Mouse (Mus musculus) ES-E14 (cell line): ENCODE results near the gene Kcnc1. TPM values are rescaled to one million over a fixed set of nuclear protein-coding genes. Genes with fewer than 3 reads are reported as not detected.

Source experiments
- DNase-seq: peaks from one replicate; pipeline ENCODE4 v3.0.0-alpha.2; 2013; ENCODE audit warnings: low read depth, low spot score
- H3K27ac ChIP-seq: 2 replicates; pipeline ENCODE4 v1.5.1; 2012; ENCODE audit warnings: low read depth, mild to moderate bottlenecking, low read length, moderate library complexity, mixed read lengths; ENCODE audit not compliant: poor library complexity, insufficient read depth, severe bottlenecking
- H3K36me3 ChIP-seq: 2 replicates; pipeline ENCODE4 v1.6.1; 2012; ENCODE audit warnings: mild to moderate bottlenecking, low read length, moderate library complexity, mixed read lengths; ENCODE audit not compliant: control insufficient read depth, poor library complexity, insufficient read depth, severe bottlenecking
- H3K4me1 ChIP-seq, 2 experiments: fragments of 150-350 bp in 1 of 2; sonication (generic) in 1 of 2; 2 replicates each; pipeline ENCODE4 v1.6.1; 2012; ENCODE audit warnings: low read length in 2 of 2, mild to moderate bottlenecking in 1 of 2, mixed read lengths in 1 of 2; ENCODE audit not compliant: control insufficient read depth in 2 of 2, insufficient read depth in 2 of 2, poor library complexity in 1 of 2
- H3K4me3 ChIP-seq, 2 experiments: fragments of 150-350 bp in 1 of 2; sonication (generic) in 1 of 2; 2 replicates each; pipeline ENCODE4 v1.5.1; 2012; ENCODE audit warnings: low read length in 2 of 2, low read depth in 1 of 2, mild to moderate bottlenecking in 1 of 2, mixed read lengths in 1 of 2; ENCODE audit not compliant: insufficient read depth in 1 of 2, poor library complexity in 1 of 2, severe bottlenecking in 1 of 2
- H3K9ac ChIP-seq: 2 replicates; pipeline ENCODE4 v1.6.1; 2012; ENCODE audit warnings: low read depth, mild to moderate bottlenecking, low read length, mixed read lengths; ENCODE audit not compliant: poor library complexity, insufficient read depth, severe bottlenecking
- H3K9me3 ChIP-seq: fragments of 150-350 bp; sonication (generic); 2 replicates; pipeline ENCODE4 v1.6.1; 2012; ENCODE audit warnings: low read depth, mild to moderate bottlenecking, low read length; ENCODE audit not compliant: control insufficient read depth, insufficient read depth
- CHD2 ChIP-seq: IDR thresholded peaks from 2 replicates; pipeline ENCODE4 v1.6.1; 2014; ENCODE audit warnings: mild to moderate bottlenecking, low read depth, low read length, inconsistent platforms
- HCFC1 ChIP-seq: IDR thresholded peaks from 2 replicates; pipeline ENCODE4 v1.6.1; 2012; ENCODE audit warnings: low read length, inconsistent platforms, borderline replicate concordance; ENCODE audit not compliant: insufficient read depth
- MAFK ChIP-seq: IDR thresholded peaks from 2 replicates; pipeline ENCODE4 v1.6.1; 2014; ENCODE audit warnings: mild to moderate bottlenecking, low read depth, low read length, inconsistent platforms; ENCODE audit not compliant: insufficient read depth
- ZC3H11A ChIP-seq: IDR thresholded peaks from 2 replicates; pipeline ENCODE4 v1.6.1; 2012; ENCODE audit warnings: low read depth, mild to moderate bottlenecking, inconsistent platforms, low read length, borderline replicate concordance
- ZNF384 ChIP-seq: IDR thresholded peaks from 2 replicates; pipeline ENCODE4 v1.6.1; 2012; ENCODE audit warnings: low read depth, low read length, inconsistent platforms
- in situ Hi-C, 2 experiments: fragments of 600-800 bp; cut with MboI; formaldehyde crosslinking; loops; one replicate each; pipeline ENCODE4 v1.15.1; 2025; ENCODE audit warnings: low sequenced_read_pairs in 2 of 2, inconsistent platforms in 1 of 2; ENCODE audit not compliant: unreplicated experiment in 2 of 2
- total RNA-seq: library from RNA; depleted of rRNA; stranded (reverse); fragments of 300-350 nt; gene quantifications from 2 replicates; pipeline ENCODE4 v1.2.3, GENCODE M21; 2012; rRNA removed

Kcnc1 gene
- total RNA-seq, result 0.18 TPM in 1 of 2 replicates, not detected in the other

DNA sequence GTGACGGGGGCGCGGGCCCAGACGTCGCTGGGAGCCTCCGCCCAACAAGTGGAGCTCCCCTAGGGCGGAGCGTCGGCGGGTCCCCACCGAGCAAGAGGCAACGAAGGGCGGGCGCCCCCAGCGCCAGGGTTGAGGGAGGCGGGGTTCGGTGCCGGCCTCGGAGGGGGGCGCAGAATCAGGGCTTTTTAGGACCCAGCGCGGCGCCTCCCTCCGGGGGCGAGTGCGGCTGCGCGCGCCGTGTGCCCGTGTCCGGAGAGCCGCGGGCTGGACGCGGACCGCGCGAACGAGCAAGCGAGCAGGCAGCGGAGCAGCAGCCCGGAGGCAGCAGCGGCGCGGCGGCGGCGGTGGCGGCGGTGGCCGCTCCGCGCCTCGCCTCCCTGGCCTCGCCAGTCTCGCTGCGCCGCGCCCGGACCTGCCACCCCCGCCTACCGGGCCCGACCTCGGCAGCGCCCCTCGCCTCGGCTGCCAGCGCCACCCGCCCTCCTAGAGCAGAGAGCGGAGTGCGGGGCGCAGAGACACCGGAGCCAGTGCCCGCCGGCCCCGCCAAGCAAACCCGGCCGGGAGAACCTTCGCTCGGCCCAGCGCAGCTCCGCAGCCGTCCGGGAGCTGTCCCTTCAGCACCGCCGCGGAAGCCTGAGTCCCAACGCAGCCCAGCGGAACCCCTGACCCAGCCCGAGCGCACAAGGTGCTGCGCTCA, at the start of gene Kcnc1:
TSS of gene Kcnc1 (plus strand) at position 267 of the 697 bp plus-strand sequence.
- peak within 1 kb of the TSS; percentile 9; the same call in 1 of the 2 replicates for H3K9ac ChIP-seq
- no peak within 1 kb of the TSS for H3K27ac ChIP-seq
- TF ChIP-seq CHD2 (no peak), HCFC1 (no peak), ZNF384 (no peak), MAFK (no peak), ZC3H11A (no peak)
- H3K36me3 ChIP-seq, result no peaks in the 10 kb centered on the region
- H3K4me1 ChIP-seq, result no peaks in the 10 kb centered on the region
- in situ Hi-C loops, result loop anchor here (10.0 to 25.0 kb wide), 2 partner anchors 166 to 208 kb away; no protein-coding TSS in a partner anchor
- H3K4me3 ChIP-seq, result peak within 1 kb of the TSS; percentile 68
- H3K9me3 ChIP-seq, result no peaks in the 10 kb centered on the region
- peak; percentile 60 for DNase-seq

DNA sequence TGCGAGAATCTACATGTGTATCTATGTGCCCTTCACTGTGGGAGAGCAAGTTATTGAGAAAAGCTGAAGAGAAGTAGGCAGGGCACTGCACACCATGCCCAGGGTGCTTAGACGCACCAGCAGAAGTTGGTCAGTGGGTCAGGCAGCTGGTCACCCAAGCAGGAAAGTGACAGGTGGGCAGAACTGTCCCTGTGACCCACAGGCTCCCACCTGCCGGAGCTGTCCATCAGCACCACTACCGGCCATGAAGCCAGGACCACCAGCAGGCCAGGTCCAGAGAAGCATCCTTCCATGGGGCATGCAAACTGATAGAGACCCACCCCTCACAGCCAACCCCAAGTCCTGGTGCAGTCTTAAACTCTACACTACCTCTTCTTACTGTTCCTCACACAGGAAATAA, 48.6 kb upstream of the Kcnc1 start:
- Histone ChIP-seq H3K4me1 (peaks cover 0 to 4% of the 10 kb centered on the region in 2 experiments; a peak in 1 of 4 replicates), H3K9me3 (no peaks in the 10 kb centered on the region), H3K27ac (no peak overlapping the region), H3K36me3 (no peaks in the 10 kb centered on the region), H3K9ac (no peak overlapping the region), H3K4me3 (no peak overlapping the region)
- no peak for TF ChIP-seq CHD2
- TF ChIP-seq MAFK, result no peak
- TF ChIP-seq HCFC1, result no peak
- TF ChIP-seq ZC3H11A, result no peak
- no peak for TF ChIP-seq ZNF384
- DNase-seq, result no peak
- in situ Hi-C loops, result no loop called here

GRCm38 (mm10) chr7:46348813-46349212, 47.5 kb upstream of the Kcnc1 start:
- H3K36me3 ChIP-seq, result no peaks in the 10 kb centered on the region
- peaks cover 0 to 4% of the 10 kb centered on the region in 2 experiments; a peak in 1 of 4 replicates for H3K4me1 ChIP-seq
- H3K9ac ChIP-seq, result peak overlapping the region; percentile 18; the same call in 1 of the 2 replicates
- H3K27ac ChIP-seq, result no peak overlapping the region
- H3K9me3 ChIP-seq, result no peaks in the 10 kb centered on the region
- DNase-seq, result no peak
- no peak for TF ChIP-seq CHD2
- no peak for TF ChIP-seq ZC3H11A
- TF ChIP-seq HCFC1, result no peak
- TF ChIP-seq ZNF384, result no peak
- in situ Hi-C loops, result no loop called here
- peak overlapping the region in 1 of 2 experiments; percentile 69; a peak in 2 of 4 replicates for H3K4me3 ChIP-seq

DNA sequence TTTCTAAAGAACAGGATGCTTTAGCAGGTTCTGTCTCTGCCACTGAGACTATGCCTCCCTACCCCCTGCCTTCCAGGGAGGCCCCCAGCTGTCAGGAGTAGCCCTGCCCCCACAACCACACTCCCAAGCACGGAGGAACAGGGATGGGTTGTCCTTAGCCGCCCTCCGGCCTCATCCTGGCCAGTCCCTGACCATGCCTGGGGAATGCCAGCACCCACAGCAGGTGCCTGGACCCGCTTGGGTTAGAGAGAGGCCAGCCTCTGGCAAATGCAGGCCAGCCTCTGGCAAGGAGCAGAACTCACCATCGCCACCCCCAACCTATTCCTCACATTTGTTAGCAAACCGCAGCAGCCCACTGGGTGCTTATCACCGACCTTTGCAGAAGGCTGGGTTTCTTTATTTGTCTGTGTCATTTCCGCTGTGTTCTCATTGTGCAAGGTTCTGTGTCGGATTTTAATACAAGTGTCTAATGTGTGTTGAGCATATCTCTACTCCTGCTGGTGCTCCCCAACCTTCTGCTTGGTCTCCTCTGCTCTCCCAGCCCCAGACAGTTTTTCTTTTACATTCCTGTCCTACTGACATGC, 46.1 kb upstream of the Kcnc1 start:
- Histone ChIP-seq H3K4me3 (no peak overlapping the region), H3K4me1 (peaks cover 0 to 4% of the 10 kb centered on the region in 2 experiments; a peak in 1 of 4 replicates), H3K27ac (no peak overlapping the region), H3K9ac (no peak overlapping the region), H3K9me3 (no peaks in the 10 kb centered on the region), H3K36me3 (no peaks in the 10 kb centered on the region)
- in situ Hi-C loops, result no loop called here
- DNase-seq, result no peak
- no peak for TF ChIP-seq ZNF384
- no peak for TF ChIP-seq ZC3H11A
- TF ChIP-seq CHD2, result no peak
- no peak for TF ChIP-seq HCFC1
- TF ChIP-seq MAFK, result no peak
